Mouse (Mus musculus) regulatory T cell (primary cell): Measurements from ENCODE around the gene Washc4.

ENCODE experiments used
- in situ Hi-C: fragments of 300-600 bp; cut with MboI, MseI; formaldehyde crosslinking; loops from one replicate; pipeline ENCODE4 v1.15.1; 2025; ENCODE audit warnings: high pct_unique_total_duplicates

Washc4 gene

DNA sequence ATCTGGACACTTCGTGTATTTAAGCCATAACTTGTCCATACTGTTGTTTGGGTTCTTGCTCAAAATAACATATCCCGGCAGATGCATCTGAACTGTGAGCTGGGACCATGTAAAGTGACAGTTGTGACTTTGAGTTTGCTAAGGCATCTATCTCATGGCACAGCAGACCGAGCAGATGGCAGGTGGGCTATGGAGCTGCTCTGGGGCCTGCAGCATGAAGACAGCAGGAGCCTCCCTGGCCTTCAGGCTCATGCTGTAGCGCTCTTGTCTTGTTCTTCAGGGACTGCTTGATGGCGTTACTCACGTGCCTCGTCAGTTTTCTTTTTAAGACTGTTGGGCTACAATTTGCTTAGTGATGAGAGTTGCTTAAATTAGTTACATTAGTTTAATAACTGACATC is 49.1 kb downstream of the Washc4 start:
- in situ Hi-C loops, result no loop called here

DNA sequence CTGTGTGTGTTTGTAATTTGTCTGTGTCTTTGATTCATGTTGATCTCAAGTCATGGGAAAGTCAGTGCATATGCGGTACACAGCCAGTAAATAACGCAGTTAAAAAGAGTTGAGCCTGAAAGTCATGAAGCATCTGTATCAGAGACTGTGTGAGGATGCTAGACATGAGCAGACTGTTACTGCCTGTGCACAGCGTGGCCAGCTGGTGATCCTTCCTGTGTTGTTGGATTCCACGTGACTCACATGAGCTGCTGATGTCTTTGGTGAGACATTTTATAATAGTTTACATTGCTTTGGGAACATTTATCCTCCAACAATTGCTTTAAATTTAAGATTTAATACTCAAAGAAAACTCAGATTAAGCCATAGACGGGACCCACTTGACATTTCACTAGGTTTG is 51.0 kb downstream of the Washc4 start:
- in situ Hi-C loops, result no loop called here

DNA sequence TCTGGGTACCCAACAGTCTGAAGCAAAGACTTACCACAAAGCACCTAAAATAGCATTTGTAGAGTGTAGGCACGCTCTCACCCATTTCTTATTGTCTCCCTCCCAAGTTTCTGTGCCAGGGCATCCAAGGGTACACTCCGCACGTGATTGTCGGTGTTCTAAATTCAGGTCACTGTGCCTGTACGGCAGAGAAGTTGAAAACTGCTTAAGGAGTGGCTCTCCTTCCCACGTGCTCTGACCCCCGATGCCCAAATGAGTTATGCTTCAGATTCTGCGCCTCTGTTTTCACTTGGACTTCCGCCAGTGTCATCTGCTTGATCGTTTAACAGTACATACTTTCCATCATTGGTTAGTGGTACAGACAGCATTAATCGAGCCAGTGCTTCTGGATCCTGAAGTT is 57.1 kb downstream of the Washc4 start:
- in situ Hi-C loops, result no loop called here

DNA sequence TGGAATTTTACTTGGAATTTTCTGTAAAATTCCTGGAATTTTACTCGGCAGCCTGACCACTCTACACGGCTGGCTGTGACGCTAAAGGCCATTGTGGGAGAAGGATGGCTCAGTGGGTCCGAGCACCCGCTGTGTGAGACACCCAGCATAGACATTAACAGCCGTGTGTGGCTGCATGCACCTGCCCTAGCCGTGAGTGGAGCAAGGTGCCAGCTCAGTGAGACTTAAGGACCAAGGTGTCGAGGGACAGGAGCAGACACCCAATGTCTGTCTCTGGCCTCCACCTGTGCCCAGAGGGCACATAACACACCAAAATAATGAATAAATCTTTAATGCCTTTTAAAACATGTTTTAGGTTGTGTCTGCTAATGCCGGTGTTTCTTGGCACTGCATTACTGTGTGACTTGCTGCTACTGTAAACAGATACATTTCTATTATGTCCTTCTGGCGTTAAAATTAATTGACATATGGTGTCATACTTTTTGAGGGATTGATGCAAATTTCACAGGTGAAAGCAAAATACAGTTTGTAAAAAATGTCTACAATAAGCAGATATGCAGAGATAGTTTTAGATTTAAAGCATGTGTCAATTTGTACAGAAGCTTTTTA is 60.5 kb downstream of the Washc4 start:
- in situ Hi-C loops, result no loop called here

DNA sequence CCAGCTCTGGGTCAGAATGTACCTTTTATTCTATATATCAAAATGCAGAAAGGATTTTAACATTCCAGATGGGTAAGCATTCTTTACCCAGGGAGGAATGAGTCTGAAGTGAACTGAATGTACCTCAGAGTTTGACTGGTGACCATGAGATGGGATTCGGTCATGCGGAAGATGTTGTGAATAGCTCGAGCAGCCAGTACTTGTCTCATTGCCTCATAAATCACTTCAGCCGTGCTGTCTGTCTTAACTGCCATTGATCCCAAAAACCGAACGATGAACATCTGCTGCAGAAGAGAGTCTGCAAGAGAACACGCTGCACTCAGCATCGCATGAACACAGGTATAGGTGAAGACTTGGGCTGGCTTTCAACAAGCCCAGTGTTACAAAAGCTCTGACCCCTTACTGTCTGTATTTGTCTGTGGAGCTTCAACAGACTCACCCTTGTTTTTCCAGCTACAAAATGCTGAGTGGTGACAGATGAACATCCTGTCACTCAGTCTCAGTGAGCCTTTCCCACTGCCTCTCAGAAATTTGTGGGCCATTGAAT is 62.2 kb downstream of the Washc4 start:
- in situ Hi-C loops, result no loop called here

DNA sequence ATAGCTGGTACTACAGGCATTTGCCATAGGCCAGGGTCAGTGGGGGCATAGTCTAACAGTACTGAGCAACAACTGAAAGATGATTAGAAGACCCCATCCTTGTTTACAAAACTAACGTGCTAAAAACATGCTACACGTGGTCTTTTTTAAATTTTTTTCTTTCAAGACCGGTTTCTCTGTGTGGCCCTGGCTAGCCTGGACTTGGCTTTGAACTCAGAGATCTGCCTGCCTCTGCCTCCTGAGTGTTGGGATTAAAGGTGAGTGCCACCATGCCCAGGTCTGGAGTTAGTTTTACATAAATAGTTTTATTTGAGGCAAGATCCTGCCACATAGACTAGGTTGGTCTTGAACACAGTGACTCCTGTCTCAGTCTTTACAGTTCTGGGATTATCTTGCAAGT is 63.6 kb downstream of the Washc4 start:
- in situ Hi-C loops, result no loop called here

DNA sequence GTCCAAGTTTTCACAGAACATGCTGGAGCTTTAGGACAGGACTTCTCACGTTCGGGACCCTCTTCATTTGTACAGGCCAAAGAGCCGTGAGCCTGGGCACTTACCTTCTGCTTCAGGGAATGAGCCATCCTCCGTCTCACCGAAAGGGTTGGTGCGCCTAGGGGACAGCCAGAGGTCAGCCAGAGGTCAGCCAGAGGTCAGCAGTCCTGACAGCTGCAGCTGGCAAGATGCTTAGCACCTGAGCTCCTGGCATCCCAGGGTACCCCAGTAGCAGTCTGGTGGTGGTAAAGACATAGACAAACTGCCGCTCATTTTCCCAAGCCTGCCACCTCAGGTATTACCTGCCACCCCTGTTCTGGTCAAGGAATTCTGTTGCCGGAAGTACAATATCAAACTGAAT is 65.0 kb downstream of the Washc4 start:
- in situ Hi-C loops, result no loop called here

DNA sequence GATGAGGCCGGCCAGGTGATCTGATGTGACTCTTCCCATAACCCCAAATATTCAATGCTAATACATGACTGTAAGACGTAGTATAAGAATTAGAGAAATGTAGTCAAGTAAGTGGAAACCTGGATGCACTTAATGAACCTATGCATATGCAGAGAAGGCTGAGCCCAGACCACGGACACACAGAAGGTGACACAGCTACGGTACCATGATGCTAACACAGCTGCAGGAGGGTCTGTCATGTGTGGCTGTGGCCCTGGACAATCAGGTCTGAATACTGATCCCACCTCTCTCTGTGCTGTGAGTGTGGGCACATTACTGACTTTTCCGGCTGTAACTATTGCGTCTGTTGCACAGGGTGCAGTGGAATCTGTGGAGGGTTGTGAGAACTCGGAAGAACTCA is 67.0 kb downstream of the Washc4 start:
- in situ Hi-C loops, result no loop called here

DNA sequence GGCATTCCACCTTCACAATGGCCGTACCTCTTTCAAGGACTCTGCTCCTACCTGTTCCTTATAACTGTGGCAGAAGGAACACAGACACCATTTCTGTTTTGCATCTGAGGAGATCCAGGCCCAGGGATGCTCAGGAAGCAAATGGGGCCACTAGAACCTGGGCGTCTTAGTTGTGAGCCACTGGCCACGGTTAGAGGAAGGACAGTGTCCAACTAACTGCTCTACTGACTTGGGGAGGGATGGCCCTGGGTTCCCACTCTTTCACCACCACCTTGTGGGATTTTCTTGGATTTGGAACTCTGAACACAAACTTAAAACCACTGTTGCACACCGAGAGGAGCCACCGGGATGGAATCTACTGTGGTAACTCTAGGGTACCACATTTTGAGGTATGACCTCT is 68.3 kb downstream of the Washc4 start:
- in situ Hi-C loops, result no loop called here

DNA sequence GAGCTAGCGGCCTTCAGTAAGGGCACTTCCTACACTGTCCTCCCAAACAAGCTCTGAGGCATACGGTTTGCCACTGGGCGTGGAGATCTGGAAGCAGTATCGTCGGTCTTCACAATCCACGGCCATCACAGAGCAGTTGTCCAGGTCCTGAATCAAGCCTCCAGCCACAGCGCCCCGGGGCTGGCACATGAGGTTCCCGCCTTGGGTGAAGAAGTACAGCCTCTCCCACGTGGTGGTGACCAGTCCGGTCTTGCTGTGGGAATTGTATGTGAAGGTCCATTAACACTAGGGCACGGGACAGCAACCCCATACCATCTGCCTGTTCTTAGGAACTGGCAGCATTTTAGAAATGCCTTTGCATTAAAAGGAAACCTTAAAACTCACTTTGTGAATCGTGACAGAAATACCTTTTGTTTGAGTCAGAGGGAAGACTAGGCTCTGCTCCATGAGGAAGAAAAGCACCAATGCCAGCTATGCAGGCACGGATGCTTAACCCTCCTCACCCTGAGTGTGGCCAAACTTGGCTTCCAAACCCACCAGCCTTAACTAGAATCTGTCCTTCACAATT is 69.2 kb downstream of the Washc4 start:
- in situ Hi-C loops, result no loop called here

DNA sequence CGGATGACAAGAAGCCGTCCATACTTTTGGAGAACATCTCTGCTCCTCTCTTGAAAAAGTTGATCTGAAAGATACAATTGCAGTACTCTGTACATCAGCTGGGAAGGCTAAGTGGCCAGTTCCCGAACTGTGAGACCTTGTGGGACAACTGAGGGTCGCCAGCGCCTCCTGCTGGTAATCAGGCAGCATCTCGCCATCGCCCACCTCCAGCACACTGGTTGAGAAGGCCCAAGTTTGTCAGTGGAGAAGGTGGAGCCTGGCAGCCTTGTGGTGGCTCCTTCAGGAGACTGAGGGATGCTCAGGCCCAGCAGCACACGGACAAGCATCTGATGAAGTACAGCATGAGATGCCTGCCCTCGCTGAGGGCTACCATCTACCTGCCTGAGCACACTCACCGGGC is 73.8 kb downstream of the Washc4 start:
- in situ Hi-C loops, result no loop called here

DNA sequence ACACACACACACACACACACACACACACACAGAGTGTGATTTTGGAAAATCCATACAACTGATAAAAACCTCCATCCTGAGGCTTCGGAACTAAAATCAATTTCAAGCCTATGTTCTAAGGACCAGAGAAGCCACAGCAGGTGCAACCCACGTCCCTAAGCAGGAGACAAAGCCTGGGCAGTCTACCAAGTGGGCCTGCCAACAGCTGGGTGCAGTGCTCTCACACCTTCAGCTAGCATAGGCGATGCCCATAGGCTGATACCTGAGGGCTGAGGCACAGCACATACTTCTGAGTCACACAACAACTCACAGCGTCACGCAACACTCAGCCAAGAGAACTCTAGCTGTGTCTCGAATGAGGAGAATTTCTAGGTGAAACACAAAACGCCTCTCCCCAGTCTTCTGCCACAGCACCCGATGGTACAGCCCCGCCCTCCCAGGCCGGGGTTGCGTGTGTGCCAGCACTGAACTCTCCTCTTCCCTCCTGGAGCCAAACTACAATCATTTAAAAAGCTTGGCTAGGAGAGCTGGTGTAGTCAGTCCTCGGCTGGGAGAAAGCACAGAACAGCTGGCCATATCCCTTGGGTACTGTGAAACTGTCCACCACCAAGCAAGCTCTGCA is 75.4 kb downstream of the Washc4 start:
- in situ Hi-C loops, result no loop called here

DNA sequence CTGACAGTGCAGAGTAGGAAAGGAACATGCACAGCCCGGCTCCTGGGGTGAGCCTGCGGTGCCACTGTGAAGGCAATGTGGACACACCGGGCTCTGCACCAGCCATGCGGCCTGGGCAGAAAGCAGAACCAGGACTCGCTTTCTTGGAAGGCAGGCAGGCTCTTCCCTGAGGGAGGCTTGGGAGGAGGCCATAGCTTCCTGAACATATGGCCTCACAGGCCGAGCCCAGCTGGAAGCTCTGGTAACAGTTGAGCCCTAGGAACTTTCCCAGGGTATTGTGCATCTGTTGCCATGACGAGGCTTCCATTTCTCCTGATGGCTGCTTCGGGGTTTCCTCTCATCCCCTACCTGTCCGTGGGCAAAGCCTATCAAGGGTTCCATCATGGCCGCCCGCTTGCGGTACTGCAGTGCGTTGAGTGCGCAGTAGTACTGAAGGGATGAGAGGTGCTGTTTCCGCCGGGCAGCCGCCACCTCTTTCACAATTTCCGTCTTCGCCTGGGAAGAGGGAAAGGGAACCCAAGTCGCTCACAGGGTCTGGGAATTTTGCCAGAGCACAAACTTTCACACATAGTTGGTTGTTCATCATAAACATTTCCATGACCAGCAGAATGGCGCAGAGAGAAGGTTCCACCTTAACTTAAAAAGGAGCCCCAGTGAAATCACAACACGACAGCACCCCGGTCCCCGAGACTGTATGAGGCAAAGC is 77.0 kb downstream of the Washc4 start:
- in situ Hi-C loops, result no loop called here

DNA sequence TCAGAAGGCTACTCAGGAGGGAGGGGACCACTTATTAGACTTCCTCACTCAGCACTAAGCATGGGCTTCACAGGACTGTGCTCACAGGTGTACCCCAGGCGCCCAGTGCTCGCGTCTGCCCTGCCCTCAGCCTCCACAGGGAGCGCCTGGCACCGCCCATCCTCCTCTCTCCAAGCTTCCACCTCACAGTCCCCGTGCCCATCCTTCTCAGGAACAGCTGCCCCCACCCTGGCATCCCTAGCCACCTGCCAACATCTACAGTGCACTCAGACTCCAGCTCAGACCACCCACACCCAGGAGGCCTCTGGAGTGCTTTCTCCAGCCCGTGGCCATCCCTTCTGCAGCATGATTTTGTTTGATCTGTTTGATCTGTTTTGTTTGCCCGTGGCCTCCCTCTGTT is 80.5 kb downstream of the Washc4 start:
- in situ Hi-C loops, result no loop called here

DNA sequence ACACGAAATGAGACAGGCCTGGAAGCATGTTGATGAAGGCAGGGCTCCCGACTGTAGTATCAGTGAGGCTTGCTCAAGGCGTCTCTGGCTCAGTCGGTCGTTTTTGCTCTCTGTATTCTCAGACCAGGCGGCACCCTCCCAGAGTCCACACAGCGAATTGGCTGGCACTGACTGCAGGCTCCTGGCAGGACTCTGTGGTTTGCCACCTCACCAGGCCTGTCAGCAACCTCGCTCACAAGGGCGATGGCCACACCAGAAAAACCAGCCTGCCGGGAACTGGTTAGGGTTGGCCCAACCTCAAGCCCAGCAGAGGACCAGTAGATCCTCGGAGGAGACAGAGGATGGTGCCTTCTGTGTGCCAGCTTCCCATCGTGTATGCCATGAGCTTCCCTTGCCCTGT is 81.3 kb downstream of the Washc4 start:
- in situ Hi-C loops, result no loop called here

DNA sequence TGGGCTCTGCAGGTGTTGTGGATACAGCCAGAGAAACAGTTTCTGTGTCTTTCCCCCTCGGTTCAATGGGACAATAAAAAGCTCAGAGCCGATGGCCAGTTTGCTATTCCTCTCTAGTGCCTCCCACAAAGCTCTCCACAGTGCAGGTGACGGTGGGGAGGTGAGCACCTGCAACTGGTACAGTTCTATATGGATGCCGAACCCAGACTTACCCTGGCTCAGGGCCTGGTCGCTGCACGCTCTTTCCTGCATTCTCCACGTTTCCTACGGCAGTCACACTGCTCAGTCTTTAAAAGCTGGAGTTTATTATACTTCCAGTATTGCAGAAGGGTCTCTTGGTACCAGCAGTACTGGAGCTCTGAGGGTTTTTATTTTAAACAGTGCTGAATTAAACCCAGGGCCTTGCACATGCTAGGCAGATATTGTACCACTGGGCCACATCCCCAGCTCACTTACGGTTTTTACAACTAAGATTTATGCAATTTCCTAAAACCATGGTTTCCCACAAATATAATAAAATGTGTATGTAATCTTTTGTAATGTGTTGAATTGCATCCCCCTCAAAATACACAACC is 83.6 kb downstream of the Washc4 start:
- in situ Hi-C loops, result no loop called here

DNA sequence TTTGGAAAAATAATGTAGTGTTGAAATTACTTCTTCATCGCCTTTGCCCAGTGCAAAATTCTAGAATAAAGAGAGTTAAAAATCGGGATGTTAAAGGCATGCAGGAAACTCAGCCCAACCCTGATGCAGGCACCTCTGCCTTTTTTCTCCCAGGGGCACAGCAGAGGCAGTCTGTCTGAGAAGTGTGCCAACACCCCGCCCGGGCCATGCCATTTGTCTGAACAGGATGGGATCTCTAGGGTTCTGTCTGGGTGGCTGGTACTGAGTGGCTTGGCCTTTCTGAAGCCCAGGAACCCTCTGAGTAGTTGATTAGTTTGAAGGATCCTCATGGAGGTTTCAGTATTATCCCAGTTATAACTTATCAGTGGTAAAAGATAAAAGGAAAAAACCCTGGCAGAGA is 84.7 kb downstream of the Washc4 start:
- in situ Hi-C loops, result no loop called here

DNA sequence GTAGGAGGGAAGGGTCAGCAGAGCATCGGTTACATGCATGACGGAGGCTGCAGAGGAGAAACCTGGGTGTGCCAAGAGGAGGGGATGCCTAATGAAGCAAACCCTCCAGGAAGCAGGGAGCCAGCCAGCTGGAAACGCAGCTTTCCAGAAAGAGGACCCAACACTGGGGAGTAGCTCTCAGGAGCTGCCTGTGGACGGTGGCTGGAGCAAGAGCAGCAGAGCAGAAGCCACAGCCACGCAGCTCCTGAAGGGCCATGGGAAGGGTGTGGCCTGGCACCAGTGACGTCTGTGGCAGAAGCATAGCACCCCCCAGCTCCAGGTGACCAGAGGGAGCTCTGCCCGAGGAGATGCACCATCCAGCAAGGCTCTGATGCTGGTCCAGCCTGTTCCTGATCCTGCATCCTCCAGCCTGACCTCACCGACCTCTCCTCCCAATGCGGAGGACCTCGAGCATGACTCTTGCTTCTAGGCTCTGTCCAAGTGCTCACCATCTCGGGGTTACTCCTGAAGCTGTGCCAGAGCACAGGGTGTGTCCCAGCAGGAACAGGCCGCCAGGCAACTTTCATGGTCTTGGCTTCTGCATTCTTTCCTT is 85.7 kb downstream of the Washc4 start:
- in situ Hi-C loops, result no loop called here

DNA sequence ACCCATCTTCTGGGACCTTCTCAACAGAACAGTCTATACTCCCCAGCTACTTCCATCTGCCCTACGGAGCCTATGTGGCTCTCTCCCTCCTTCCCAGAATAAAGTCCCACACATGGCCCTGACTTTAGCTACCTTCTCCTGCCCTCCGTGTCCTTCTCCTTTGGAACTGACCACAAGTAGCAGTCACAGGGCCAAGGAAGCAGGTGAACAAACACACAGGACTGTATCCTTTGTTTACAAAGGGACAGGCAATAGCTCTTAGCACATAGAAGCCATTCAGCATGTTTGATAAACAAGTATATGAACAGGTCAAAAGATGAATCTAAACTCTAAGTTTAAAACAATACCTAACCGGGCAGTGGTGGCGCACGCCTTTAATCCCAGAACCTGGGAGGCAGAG is 86.3 kb downstream of the Washc4 start:
- in situ Hi-C loops, result loop anchor here (10.0 kb wide), 1 partner anchor 1845 kb away; no protein-coding TSS in a partner anchor

DNA sequence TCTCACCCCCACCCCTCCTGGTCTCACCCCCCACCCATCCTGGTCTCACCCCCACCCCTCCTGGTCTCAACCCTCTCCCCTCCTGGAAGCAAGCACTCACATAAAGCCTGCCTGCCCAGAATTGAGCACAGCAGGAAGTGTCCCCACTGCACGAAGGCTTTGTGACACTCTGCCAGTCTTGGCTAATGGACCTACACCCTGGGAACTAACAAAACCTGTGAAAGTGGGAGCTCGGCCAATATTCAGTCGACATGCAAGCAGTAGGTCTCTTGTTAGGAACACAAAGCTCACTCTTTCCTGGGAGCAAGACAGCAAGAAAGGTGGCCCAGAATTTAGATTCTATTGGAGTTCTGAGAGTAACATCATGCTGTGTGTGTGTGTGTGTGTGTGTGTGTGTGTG is 87.3 kb downstream of the Washc4 start:
- in situ Hi-C loops, result loop anchor here (10.0 kb wide), 1 partner anchor 1844 kb away; no protein-coding TSS in a partner anchor

DNA sequence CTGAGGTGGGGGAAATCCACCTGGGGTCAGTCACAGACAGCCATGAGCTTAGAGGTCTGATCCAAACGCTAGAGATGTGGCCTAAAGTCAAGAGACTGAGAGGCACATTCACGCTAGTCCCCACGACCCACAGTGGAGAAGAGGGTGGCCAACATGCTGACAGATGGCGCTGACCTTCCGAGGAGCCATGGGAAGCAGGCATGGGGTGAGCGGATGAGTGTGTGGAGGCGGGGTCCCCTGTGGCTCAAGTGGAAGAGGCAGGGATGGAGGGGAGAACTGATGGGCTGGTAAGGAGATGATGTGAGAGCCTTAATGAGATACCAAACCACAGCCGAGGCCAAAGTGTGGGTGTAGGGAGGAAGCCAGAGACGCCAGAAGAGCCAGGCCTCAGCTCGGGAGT is 88.2 kb downstream of the Washc4 start:
- in situ Hi-C loops, result loop anchor here (10.0 kb wide), 1 partner anchor 1843 kb away; no protein-coding TSS in a partner anchor
